Mouse (Mus musculus) liver, postnatal 0 days (tissue): ENCODE data around the gene Ski.

Experiments used
- CTCF ChIP-seq: sonication (generic); IDR thresholded peaks from 2 replicates; pipeline ENCODE4 v1.5.1; 2016; ENCODE audit warnings: antibody characterized with exemption, low read depth
- EP300 ChIP-seq: IDR thresholded peaks from 2 replicates; pipeline ENCODE4 v1.6.1; 2016; ENCODE audit warnings: antibody characterized with exemption, low read depth, mild to moderate bottlenecking

GRCm38 (mm10) chr4:155178981-155179512 lies 43.3 kb downstream of the Ski start:
- no peak for TF ChIP-seq CTCF
- TF ChIP-seq EP300: no peak
